Mouse (Mus musculus): ENCODE results near the gene Tmem50a. TPM values are rescaled to one million over a fixed set of nuclear protein-coding genes. Genes with fewer than 3 reads are reported as not detected.

Tmem50a gene
- polyA plus RNA-seq, 1 experiment = 16.9 TPM

DNA sequence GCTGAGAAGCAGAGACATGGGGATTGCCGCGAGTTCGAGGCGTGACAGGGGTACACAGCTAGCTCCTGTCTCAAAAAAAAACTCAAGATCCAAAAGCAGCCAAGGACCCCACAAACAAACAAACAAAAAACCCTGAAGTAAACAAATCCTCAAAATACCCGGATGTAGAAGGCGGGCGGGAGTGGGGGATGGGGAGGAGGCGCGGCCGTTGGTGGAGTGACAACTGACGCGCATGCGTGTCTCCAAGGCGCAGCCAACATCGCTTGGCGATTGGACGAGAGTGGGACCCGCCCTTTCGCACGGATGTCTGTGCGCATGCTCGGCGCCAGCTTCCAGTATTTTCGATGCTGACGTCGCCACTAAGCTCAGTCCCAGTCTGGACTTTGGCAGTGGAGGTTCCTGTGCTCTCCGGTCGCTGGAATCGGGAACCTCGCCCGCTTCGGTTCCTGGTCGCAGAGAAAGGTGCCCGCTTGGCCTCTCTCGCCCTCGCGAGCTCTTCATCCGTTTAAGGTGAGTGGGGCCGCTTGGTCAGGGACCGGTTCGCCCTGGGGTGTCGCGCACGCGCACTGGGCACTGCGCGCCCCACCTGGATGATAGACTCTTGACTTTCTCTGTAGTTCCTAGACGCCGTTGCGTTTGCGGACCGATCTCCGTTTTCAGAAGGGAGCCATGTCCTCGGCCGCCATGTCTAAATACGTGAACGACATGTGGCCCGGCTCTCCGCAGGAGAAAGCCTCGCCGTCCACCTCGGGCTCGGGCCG, 8.6 kb upstream of the Tmem50a start, which contains the start of gene Rsrp1:
TSS of gene Rsrp1 (plus strand) at position 335 of the 761 bp plus-strand sequence.
- peaks cover 70% of the 10 kb centered on the region for H3K4me1 ChIP-seq
- no peaks in the 10 kb centered on the region for H3K27me3 ChIP-seq (replicated peaks)

DNA sequence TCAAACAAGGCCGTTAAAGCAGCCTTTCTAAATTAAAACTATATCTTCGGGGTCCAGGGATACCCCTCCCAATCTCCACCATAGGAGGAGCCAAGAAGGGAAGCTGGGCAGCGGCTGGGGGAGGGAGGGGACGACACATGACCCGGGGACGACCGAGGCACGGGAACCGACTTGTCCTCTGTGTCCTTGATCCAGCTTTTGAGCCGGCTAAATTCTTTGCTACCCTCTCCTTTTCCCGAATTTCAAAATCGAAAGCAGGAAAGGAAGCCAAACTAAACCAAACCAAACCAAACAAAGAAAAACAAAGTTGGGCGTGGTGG, 8.1 kb upstream of the Tmem50a start:
- Histone ChIP-seq H3K9me3 (no peaks in the 10 kb centered on the region), H3K27me3 (replicated peaks) (no peaks in the 10 kb centered on the region), H3K36me3 (replicated peaks; ENCODE audit: low read length) (peaks cover 42% of the 10 kb centered on the region), H3K4me1 (peaks cover 70% of the 10 kb centered on the region), H3K4me3 (replicated peaks) (peak overlapping the region; percentile 98)
- TF ChIP-seq FLI1 (IDR thresholded peaks at IDR 0.05; ENCODE audit: low read length) (no peak), GATA1 (IDR thresholded peaks at IDR 0.05; ENCODE audit: borderline replicate concordance, low read length) (no peak)

More for the DNA sequence above, 8.6 kb upstream of the Tmem50a start, which contains the start of gene Rsrp1:
- TF ChIP-seq FLI1 (IDR thresholded peaks at IDR 0.05; ENCODE audit: low read length) (no peak), GATA1 (IDR thresholded peaks at IDR 0.05; ENCODE audit: borderline replicate concordance, low read length) (no peak)
- Histone ChIP-seq H3K36me3 (replicated peaks; ENCODE audit: low read length) (peaks cover 48% of the 10 kb centered on the region), H3K4me3 (replicated peaks) (peak within 1 kb of the TSS; percentile 98), H3K9me3 (no peaks in the 10 kb centered on the region)

DNA sequence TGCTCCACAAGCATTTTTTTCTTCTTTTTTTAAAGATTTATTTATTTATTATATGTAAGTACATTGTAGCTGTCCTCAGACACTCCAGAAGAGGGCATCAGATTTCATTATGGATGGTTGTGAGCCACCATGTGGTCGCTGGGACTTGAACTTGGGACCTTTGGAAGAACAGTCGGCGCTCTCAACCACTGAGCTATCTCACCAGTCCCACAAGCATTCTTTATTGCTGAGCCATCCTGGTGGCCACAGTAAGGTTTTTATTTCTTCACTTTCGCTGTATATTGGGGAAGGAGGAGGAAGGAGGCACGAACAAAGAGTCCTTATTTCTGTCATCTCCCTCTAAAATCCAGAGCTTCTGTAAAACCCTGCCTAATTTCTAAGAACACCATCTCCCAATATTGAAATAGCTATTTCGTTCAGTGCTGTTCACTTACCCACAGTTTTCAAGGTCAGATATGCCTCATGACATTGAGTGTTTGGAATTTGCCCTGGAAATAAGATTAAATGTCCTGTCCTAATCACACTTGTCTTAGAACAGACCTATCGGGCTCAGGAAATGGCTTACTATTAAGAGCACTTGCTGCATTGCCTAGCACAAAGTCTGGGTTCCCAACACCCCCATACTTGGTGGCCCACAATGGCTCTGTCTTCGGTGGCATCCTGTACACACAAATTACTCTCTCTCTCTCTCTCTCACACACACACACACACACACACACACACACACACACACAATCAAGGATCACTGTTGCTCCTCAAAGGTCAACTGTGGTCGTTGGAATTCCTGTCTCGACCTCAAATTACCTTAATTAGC, 7.5 kb upstream of the Tmem50a start:
- Histone ChIP-seq H3K36me3 (replicated peaks; ENCODE audit: low read length) (peaks cover 37% of the 10 kb centered on the region), H3K9me3 (no peaks in the 10 kb centered on the region), H3K4me3 (replicated peaks) (peak overlapping the region; percentile 98), H3K27me3 (replicated peaks) (no peaks in the 10 kb centered on the region), H3K4me1 (peaks cover 74% of the 10 kb centered on the region)
- no peak for TF ChIP-seq FLI1 (IDR thresholded peaks at IDR 0.05; ENCODE audit: low read length)
- no peak for TF ChIP-seq GATA1 (IDR thresholded peaks at IDR 0.05; ENCODE audit: borderline replicate concordance, low read length)

DNA sequence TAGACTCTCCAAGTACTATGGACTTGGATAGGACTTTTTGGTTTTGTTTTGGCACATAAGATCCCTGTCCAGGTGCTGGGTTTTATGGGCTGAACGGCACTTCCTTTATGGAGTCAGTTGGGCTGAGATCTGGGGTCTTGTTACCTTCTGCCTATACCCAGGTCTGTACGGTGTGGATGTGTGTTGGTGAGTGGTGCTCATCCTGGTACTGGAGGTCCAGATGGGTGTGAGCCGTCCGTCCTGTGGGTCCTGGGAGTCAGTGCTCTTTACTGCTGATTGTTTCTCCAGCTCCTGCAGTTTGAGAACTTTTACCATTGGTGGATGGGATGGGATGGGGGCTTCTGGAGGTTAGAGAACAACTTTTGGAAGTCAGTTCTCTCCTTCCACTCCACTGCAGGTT, 6.9 kb upstream of the Tmem50a start:
- Histone ChIP-seq H3K36me3 (replicated peaks; ENCODE audit: low read length) (peaks cover 30% of the 10 kb centered on the region), H3K27me3 (replicated peaks) (no peaks in the 10 kb centered on the region), H3K4me1 (peaks cover 77% of the 10 kb centered on the region), H3K9me3 (no peaks in the 10 kb centered on the region), H3K4me3 (replicated peaks) (peak overlapping the region; percentile 67)
- TF ChIP-seq GATA1 (IDR thresholded peaks at IDR 0.05; ENCODE audit: borderline replicate concordance, low read length) (no peak), FLI1 (IDR thresholded peaks at IDR 0.05; ENCODE audit: low read length) (no peak)

DNA sequence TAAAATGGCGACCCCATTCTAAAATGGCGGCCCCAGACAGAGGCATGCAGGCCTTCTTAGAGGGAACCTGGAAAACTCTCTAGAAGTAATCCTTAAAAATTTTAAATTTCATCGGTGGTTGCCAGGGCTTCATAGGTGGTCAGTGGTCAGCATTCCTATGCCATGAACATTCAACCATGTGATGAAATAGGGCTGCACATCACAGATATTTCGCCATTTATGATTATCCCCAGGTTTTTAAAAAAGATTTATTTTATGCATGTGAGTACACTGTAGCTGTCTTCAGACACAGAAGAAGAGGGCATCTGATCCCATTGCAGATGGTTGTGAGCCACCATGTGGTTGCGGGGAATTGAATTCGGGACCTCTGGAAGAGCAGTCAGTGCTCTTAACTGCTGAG, 5.8 kb upstream of the Tmem50a start:
- no peaks in the 10 kb centered on the region for H3K27me3 ChIP-seq (replicated peaks)
- H3K4me3 ChIP-seq (replicated peaks) = no peak overlapping the region
- TF ChIP-seq FLI1 (IDR thresholded peaks at IDR 0.05; ENCODE audit: low read length) (no peak), GATA1 (IDR thresholded peaks at IDR 0.05; ENCODE audit: borderline replicate concordance, low read length) (no peak)
- peaks cover 79% of the 10 kb centered on the region for H3K4me1 ChIP-seq
- H3K36me3 ChIP-seq (replicated peaks; ENCODE audit: low read length) = peaks cover 20% of the 10 kb centered on the region
- H3K9me3 ChIP-seq = no peaks in the 10 kb centered on the region

GRCm38 (mm10) chr4:134919733-134920540, 5.1 kb upstream of the Tmem50a start:
- peaks cover 79% of the 10 kb centered on the region for H3K4me1 ChIP-seq
- no peaks in the 10 kb centered on the region for H3K9me3 ChIP-seq
- TF ChIP-seq FLI1 (IDR thresholded peaks at IDR 0.05; ENCODE audit: low read length) (no peak), GATA1 (IDR thresholded peaks at IDR 0.05; ENCODE audit: borderline replicate concordance, low read length) (no peak)
- H3K27me3 ChIP-seq (replicated peaks) = no peaks in the 10 kb centered on the region
- H3K36me3 ChIP-seq (replicated peaks; ENCODE audit: low read length) = peaks cover 13% of the 10 kb centered on the region
- peak overlapping the region; percentile 78 for H3K4me3 ChIP-seq (replicated peaks)

DNA sequence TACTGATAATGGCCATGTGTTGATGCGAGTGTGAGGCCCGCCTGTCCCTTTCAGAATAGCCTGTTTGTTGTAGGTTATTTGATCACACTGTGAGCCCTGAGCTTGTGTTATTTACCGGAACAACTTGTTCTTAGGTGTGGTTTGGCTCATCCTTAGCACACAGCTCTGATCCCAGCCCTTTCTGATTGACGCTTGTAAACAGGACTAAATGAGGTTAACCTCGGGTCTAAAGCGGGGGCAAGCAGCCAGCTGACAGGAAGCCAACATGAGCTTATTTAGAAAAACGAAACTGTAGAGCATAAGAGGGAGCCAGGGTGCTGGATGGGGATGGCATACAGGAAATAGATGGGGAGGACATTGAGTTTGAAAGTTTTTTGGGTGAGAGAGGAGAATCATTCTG, 3.6 kb upstream of the Tmem50a start:
- Histone ChIP-seq H3K4me3 (replicated peaks) (peak overlapping the region; percentile 65), H3K36me3 (replicated peaks; ENCODE audit: low read length) (peaks cover under 1% of the 10 kb centered on the region), H3K4me1 (peaks cover 81% of the 10 kb centered on the region), H3K27me3 (replicated peaks) (no peaks in the 10 kb centered on the region), H3K9me3 (no peaks in the 10 kb centered on the region)
- TF ChIP-seq GATA1 (IDR thresholded peaks at IDR 0.05; ENCODE audit: borderline replicate concordance, low read length) = no peak

DNA sequence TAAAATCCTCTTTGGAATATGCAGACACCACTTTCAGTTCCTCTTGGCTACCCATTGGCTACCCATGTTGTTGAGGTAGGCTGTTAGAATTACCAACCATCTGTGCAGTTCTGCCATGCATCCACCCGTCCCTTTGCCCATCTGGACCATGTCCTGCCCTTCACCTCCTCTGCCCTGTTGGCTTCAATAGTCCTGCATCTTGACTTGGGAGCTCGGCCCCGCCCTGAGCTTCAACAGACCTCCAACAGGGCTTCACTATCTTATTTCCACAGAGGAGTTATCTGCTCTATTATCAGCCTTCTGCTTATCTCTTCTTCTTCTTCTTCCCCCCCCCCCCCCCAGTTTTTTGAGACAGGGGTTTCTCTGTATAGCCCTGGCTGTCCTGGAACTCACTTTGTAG, 2.4 kb upstream of the Tmem50a start:
- H3K9me3 ChIP-seq = no peaks in the 10 kb centered on the region
- H3K27me3 ChIP-seq (replicated peaks) = no peaks in the 10 kb centered on the region
- peaks cover 10% of the 10 kb centered on the region for H3K36me3 ChIP-seq (replicated peaks; ENCODE audit: low read length)
- peaks cover 81% of the 10 kb centered on the region for H3K4me1 ChIP-seq
- TF ChIP-seq GATA1 (IDR thresholded peaks at IDR 0.05; ENCODE audit: borderline replicate concordance, low read length) (no peak), FLI1 (IDR thresholded peaks at IDR 0.05; ENCODE audit: low read length) (no peak)
- no peak overlapping the region for H3K4me3 ChIP-seq (replicated peaks)

- TF ChIP-seq FLI1 (IDR thresholded peaks at IDR 0.05; ENCODE audit: low read length) = no peak
- no peak for TF ChIP-seq GATA1 (IDR thresholded peaks at IDR 0.05; ENCODE audit: borderline replicate concordance, low read length)
- H3K9me3 ChIP-seq = no peaks in the 10 kb centered on the region
- H3K4me1 ChIP-seq = peaks cover 69% of the 10 kb centered on the region
- H3K36me3 ChIP-seq (replicated peaks; ENCODE audit: low read length) = peaks cover 23% of the 10 kb centered on the region
- H3K27me3 ChIP-seq (replicated peaks) = no peaks in the 10 kb centered on the region
- H3K4me3 ChIP-seq (replicated peaks) = peak overlapping the region; percentile 97
These were observed 613 bp upstream of the Tmem50a start for GRCm38 (mm10) chr4:134915223-134916050.
